In genomic region chr8:119785764-119786405, GRCm38 (mm10) we compare ENCODE assay signal across 13 mouse cellular contexts. TPM values are rescaled to one million over a fixed set of nuclear protein-coding genes. Genes with fewer than 3 reads are reported as not detected.
DNase-seq lines count a peak whose midpoint lies in the region; ATAC-seq and TF ChIP-seq lines count a peak whose summit lies in the region.
"Had no signal": no experiment of that assay in that cellular context is flagged by ENCODE, and none has a peak within 500 bp of the region (broad histone marks: within the 10 kb centered on the region; RNA-seq: fewer than 3 reads in every experiment).

No protein-coding gene starts in this region.

- peak; percentile 86 for ATAC-seq in forebrain, embryonic 14.5 days
- ATAC-seq in midbrain, embryonic 13.5 days, result peak; percentile 58
- ATAC-seq in inflammation-experienced regulatory T-cells, adult 6 months, result no peak

- TF ChIP-seq EP300 in ES-Bruce4 (IDR thresholded peaks at IDR 0.05; ENCODE audit: insufficient read depth, low read depth, low read length), result no peak

- H3K9me3 ChIP-seq in ES-Bruce4 (replicated peaks; ENCODE audit: control insufficient read depth, insufficient read depth, low read length, poor library complexity, severe bottlenecking), result no peaks in the 10 kb centered on the region
- no peaks in the 10 kb centered on the region for H3K9me3 ChIP-seq in forebrain, embryonic 14.5 days (replicated peaks; ENCODE audit: control insufficient read depth, low read length)
- H3K9me3 ChIP-seq in midbrain, embryonic 13.5 days, result no peaks in the 10 kb centered on the region
- H3K9me3 ChIP-seq: embryonic facial prominence, embryonic 15.5 days; heart, embryonic 12.5 days; kidney, embryonic 15.5 days; liver, embryonic 13.5 days had no signal

- H3K9ac ChIP-seq in ES-Bruce4 (ENCODE audit: low read depth, poor library complexity, severe bottlenecking), result peak overlapping the region; percentile 7; the same call in 1 of the 2 replicates
- H3K9ac ChIP-seq in forebrain, embryonic 14.5 days (ENCODE audit: low read length), result 0 out of 2 replicates have a peak overlapping the region, but pooled peaks have one; percentile 10
- no peak overlapping the region for H3K9ac ChIP-seq in midbrain, embryonic 13.5 days (replicated peaks)
- H3K9ac ChIP-seq: embryonic facial prominence, embryonic 15.5 days; heart, embryonic 12.5 days; kidney, embryonic 15.5 days; liver, embryonic 13.5 days had no signal

- 0 out of 2 replicates have a peak overlapping the region, but pooled peaks have one; percentile 10 for H3K4me2 ChIP-seq in forebrain, embryonic 14.5 days (ENCODE audit: low read length)
- no peak overlapping the region for H3K4me2 ChIP-seq in midbrain, embryonic 13.5 days (replicated peaks)
- H3K4me2 ChIP-seq: embryonic facial prominence, embryonic 15.5 days; heart, embryonic 12.5 days; kidney, embryonic 15.5 days; liver, embryonic 13.5 days had no signal

- WGBS in forebrain, embryonic 14.5 days, result 39% methylated on average over 18 of the region's 18 CpGs
- WGBS in midbrain, embryonic 13.5 days, result 39% methylated on average over 18 of the region's 18 CpGs

- H3K27ac ChIP-seq in ES-Bruce4 (ENCODE audit: insufficient read depth, low read length), result no peak overlapping the region
- peak overlapping the region; percentile 85 for H3K27ac ChIP-seq in forebrain, embryonic 14.5 days (ENCODE audit: low read depth, low read length)
- peak overlapping the region; percentile 52 for H3K27ac ChIP-seq in midbrain, embryonic 13.5 days
- H3K27ac ChIP-seq: embryonic facial prominence, embryonic 15.5 days; kidney, embryonic 15.5 days; liver, embryonic 13.5 days had no signal

- no peak overlapping the region for H3K4me3 ChIP-seq in ES-Bruce4 (ENCODE audit: low read depth, low read length)
- H3K4me3 ChIP-seq in forebrain, embryonic 14.5 days (ENCODE audit: low read depth, low read length), result no peak overlapping the region
- H3K4me3 ChIP-seq in midbrain, embryonic 13.5 days (replicated peaks), result no peak overlapping the region
- H3K4me3 ChIP-seq: embryonic facial prominence, embryonic 15.5 days; heart, embryonic 12.5 days; kidney, embryonic 15.5 days; liver, embryonic 13.5 days had no signal

- no peaks in the 10 kb centered on the region for H3K36me3 ChIP-seq in ES-Bruce4 (ENCODE audit: control insufficient read depth, insufficient read depth, low read length, poor library complexity, severe bottlenecking)
- no peaks in the 10 kb centered on the region for H3K36me3 ChIP-seq in forebrain, embryonic 14.5 days (ENCODE audit: control insufficient read depth, insufficient read depth, low read length)
- no peaks in the 10 kb centered on the region for H3K36me3 ChIP-seq in midbrain, embryonic 13.5 days
- H3K36me3 ChIP-seq: embryonic facial prominence, embryonic 15.5 days; heart, embryonic 12.5 days; kidney, embryonic 15.5 days; liver, embryonic 13.5 days had no signal

- no peak for TF ChIP-seq CTCF in ES-Bruce4 (IDR thresholded peaks at IDR 0.05; ENCODE audit: low read depth, low read length)

- intact Hi-C loops in heart, postnatal 10 days (cut with DNase I), result no loop called here

- peak; percentile 55 to 68 for DNase-seq in cerebellum, postnatal 25 days
- DNase-seq in cerebellum, adult 8-10 months, result no peak
- DNase-seq in forebrain, embryonic 14.5 days (ENCODE audit: low spot score), result peak; percentile 85
- DNase-seq in heart, postnatal 10 days, result no peak
- DNase-seq in heart, adult 9 months (ENCODE audit: low spot score in 2 of 2), result no peak
- DNase-seq: adrenal gland, adult 8-10 months; liver, embryonic 13.5 days had no signal

- no peaks in the 10 kb centered on the region for H3K27me3 ChIP-seq in ES-Bruce4 (ENCODE audit: control insufficient read depth, insufficient read depth, low read length, poor library complexity, severe bottlenecking)
- no peaks in the 10 kb centered on the region for H3K27me3 ChIP-seq in forebrain, embryonic 14.5 days (replicated peaks; ENCODE audit: control insufficient read depth, insufficient read depth, low read length)
- no peaks in the 10 kb centered on the region for H3K27me3 ChIP-seq in midbrain, embryonic 13.5 days
- H3K27me3 ChIP-seq: embryonic facial prominence, embryonic 15.5 days; liver, embryonic 13.5 days had no signal

- TF ChIP-seq POLR2A in ES-Bruce4 (IDR thresholded peaks at IDR 0.05; ENCODE audit: insufficient read depth, low read length), result no peak

- H3K4me1 ChIP-seq in ES-Bruce4 (ENCODE audit: control insufficient read depth, insufficient read depth, low read length), result peaks cover 2% of the 10 kb centered on the region
- H3K4me1 ChIP-seq in forebrain, embryonic 14.5 days (ENCODE audit: control insufficient read depth, insufficient read depth, low read length), result peaks cover 12% of the 10 kb centered on the region
- H3K4me1 ChIP-seq in midbrain, embryonic 13.5 days (replicated peaks), result peaks cover 37% of the 10 kb centered on the region

RNA-seq across cellular contexts. Expression of gene Tldc1, which starts 7.7 kb away (rescaled TPM):
- polyA plus RNA-seq in ES-Bruce4 (2011; ENCODE audit: insufficient read depth, insufficient read length, low read depth, missing spikeins), result 12.7 and 15.5 TPM in 2 replicates
- 5.1 and 6.0 TPM in 2 replicates for polyA plus RNA-seq in forebrain, embryonic 14.5 days (2014; fragmentation: Nextera tagmentation; extraction: Ambion mirVana)
- 10.9 and 11.0 TPM in 2 replicates for polyA plus RNA-seq in midbrain, embryonic 13.5 days (2015; fragmentation: Nextera tagmentation; extraction: Ambion mirVana)
- total RNA-seq in heart, postnatal 10 days (2021), result 10 to 100 TPM; 11.4 to 11.5 TPM
- 1 to 10 TPM; 6.1 to 7.4 (median 7.0) TPM for polyA plus RNA-seq in inflammation-experienced regulatory T-cells, adult 6 months (2017; shearing (Covaris generic))

RNA-seq across cellular contexts. Expression of gene Cotl1, which starts 54.5 kb away (rescaled TPM):
- 106 and 111 TPM in 2 replicates for polyA plus RNA-seq in ES-Bruce4 (2011; ENCODE audit: insufficient read depth, insufficient read length, low read depth, missing spikeins)
- polyA plus RNA-seq in forebrain, embryonic 14.5 days (2014; fragmentation: Nextera tagmentation; extraction: Ambion mirVana), result 403 and 455 TPM in 2 replicates
- polyA plus RNA-seq in midbrain, embryonic 13.5 days (2015; fragmentation: Nextera tagmentation; extraction: Ambion mirVana), result 79.8 and 105 TPM in 2 replicates
- total RNA-seq in heart, postnatal 10 days (2021), result 10 to 100 TPM; 39.4 to 44.2 TPM
- 100 to 1,000 TPM; 181 to 242 (median 218) TPM for polyA plus RNA-seq in inflammation-experienced regulatory T-cells, adult 6 months (2017; shearing (Covaris generic))

Comparison
In these comparisons a context has a peak if more than half of its experiments do, and no peak if none do; other contexts are left out.
1. DNase-seq: peak in cerebellum, postnatal 25 days (2 of 2) and forebrain, embryonic 14.5 days (single experiment); none in cerebellum, adult 8-10 months (single experiment), heart, postnatal 10 days (0 of 2) and heart, adult 9 months (0 of 2).